Mouse (Mus musculus) mouse embryonic stem cell (cell line): Measurements from ENCODE around the gene Uqcc2.

Source experiments
- in situ Hi-C, 2 experiments: fragments of 300-500 bp; cut with MboI; formaldehyde crosslinking; loops; 1 replicate in 1 of 2; 3 replicates in 1 of 2; pipeline ENCODE4 v1.14.3; 2019 to 2020; ENCODE audit warnings: low sequenced_read_pairs in 2 of 2, low pct_unique_long_range_greater_than_20kb in 1 of 2, mixed read lengths in 1 of 2; ENCODE audit not compliant: unreplicated experiment in 1 of 2

The Uqcc2 gene

GRCm38 (mm10) chr17:27106745-27107144 is 27.0 kb downstream of the Uqcc2 start:
- in situ Hi-C loops = loop anchor here in 1 of 2 experiments (5.0 kb wide), 1 partner anchor 74 kb away; no protein-coding TSS in a partner anchor

DNA sequence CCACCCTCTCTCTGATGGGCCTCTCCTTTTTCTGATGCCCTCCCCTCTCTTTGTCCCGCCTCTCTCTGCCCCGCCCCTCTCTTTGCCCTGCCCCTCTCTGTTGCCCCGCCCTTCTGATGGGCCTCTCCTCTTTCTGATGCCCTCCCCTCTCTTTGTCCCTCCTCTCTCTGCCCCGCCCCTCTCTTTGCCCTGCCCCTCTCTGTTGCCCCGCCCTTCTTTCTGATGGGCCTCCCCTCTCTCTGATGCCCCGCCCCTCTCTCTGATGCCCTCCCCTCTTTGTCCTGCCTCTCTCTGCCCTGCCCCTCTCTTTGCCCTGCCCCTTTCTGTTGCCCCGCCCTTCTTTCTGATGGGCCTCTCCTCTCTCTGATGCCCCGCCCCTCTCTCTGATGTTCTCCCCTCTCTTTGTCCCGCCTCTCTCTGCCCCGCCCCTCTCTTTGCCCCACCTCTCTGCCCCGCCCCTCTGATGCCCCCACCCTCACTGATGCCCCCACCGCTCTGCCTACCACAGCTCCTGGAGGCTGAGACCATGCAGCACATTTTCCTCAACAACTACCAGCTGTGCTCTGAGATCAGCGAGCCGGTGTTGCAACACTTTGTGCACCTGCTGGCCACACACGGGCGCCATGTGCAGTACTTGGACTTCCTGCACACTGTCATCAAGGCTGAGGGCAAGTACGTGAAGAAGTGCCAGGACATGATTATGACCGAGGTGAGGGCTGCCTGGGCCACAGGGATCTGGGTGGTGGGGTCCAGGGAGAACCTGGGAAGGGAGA is 27.8 kb downstream of the Uqcc2 start:
- in situ Hi-C loops = loop anchor here in 1 of 2 experiments (5.0 kb wide), 1 partner anchor 74 kb away; no protein-coding TSS in a partner anchor

DNA sequence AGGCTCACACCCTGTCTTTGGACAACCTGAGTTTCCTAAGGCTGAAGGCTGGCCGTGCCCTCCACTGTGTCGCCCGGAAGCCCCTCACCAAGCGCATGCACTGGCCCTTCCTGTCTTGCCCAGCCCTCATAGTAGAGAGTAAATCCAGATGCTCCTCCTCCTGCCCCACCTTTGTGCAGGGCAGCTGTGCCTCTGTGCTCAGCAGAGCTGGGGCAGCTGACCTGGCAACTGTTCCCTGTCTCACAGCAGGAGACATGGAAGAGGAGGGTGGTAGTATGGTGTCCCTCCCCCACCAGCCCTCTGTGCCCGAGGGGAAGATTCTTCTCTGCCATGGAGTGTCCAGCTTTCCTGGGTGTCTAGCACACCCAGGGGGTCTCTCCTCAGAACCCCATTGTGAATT is 32.0 kb downstream of the Uqcc2 start:
- in situ Hi-C loops = no loop called here

DNA sequence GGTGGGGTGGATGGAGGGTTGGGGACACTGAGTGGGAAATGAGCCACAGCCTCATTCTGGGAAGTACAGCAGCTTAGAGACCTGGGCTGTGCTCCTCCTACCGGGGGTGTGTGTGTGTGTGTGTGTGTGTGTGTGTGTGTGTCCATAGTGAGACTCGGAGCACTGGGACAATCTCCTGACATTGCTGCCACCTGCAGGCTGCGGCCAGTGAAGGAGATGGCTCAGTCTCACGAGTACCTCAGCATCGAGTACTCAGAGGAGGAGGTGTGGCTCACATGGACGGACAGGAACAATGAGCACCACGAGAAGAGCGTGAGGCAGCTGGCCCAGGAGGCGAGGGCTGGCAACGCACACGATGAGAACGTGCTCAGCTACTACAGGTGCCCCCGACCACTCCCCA is 38.0 kb downstream of the Uqcc2 start:
- in situ Hi-C loops = no loop called here

DNA sequence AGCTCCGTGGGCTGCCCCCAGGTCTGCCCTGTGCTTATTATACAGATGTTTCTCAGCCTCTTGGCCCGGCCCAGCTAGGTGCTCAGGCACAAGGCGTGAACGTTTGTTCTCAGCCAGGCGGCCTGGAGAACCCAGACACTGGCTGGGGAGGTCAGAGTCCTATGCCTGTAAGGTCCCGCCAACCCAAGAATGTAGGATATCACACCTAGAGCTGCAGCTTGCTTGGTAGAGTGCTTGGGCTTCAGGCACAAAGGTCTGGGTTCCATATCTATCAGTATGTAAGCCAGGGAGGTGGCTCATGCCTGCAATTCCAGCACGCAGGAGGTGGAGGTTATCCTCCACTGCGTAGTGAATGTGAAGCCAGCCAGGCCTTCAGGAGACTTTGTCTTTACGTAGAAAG is 43.6 kb downstream of the Uqcc2 start:
- in situ Hi-C loops = no loop called here

- in situ Hi-C loops = loop anchor here in 1 of 2 experiments (5.0 kb wide), 1 partner anchor 40 kb away; no protein-coding TSS in a partner anchor
These were observed 46.3 kb downstream of the Uqcc2 start for GRCm38 (mm10) chr17:27087426-27087825.

DNA sequence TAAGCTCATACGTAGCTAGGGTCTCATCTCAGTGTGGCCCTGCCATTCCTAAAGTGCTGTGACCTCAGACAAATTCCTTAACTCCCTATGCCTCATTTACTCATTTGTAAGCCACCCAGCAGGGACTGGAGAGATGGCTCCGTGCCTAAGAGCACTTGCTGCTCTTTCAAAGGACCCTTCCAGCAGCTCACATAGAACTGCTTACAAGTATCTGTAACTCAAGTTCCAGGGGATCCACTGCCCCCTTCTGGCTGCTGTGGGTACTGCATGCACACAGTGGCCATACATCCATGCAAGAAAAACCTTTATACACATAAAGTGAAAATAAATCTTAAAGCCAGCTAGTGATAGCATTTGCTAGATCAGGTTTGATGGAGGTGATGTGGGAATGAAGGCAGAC is 48.0 kb downstream of the Uqcc2 start:
- in situ Hi-C loops = loop anchor here in 1 of 2 experiments (5.0 kb wide), 1 partner anchor 38 kb away; no protein-coding TSS in a partner anchor

DNA sequence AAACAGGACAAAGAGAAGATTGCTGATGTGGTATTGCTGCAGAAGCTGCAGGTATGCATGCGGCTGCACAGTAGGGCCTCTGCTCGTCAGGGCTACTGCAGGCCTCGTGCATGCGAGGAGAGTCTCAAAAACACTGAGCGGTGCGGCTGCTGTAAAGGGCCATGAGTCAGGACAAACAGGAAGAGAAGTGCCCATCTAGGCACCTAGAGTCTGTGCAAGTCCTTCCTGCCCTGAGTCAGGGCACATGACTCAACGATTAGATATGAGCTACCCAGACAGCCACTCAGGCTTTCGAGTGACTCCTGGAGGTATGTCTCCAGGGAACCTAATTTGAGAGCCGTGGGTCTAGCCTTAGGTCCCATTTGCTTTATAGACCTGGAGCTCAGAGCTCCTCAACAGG is 50.1 kb downstream of the Uqcc2 start:
- in situ Hi-C loops = no loop called here

- in situ Hi-C loops = no loop called here
These were observed 50.9 kb downstream of the Uqcc2 start for GRCm38 (mm10) chr17:27082796-27083195.

GRCm38 (mm10) chr17:27081868-27082267 is 51.8 kb downstream of the Uqcc2 start:
- in situ Hi-C loops = no loop called here

- in situ Hi-C loops = no loop called here
These were observed 55.2 kb downstream of the Uqcc2 start for GRCm38 (mm10) chr17:27078499-27078898.

DNA sequence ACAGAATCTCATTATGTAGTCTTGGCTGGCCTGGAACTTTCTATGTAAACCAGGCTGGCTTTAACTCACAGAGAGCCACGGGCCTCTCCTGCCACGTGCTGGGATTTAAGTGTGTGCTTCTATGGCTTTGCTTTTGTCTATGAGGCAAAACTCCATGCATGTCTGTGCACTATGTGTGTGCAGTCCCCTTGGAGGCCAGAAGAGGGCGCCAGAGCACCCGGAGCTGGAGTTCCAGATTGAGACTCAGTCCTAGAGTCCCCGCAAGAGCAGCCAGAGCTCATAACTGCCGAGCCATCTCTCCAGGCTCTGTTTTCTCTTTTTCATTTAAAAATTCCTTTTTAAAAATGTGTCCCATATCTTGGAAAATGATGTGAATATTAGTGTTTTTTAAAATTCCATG is 55.8 kb downstream of the Uqcc2 start:
- in situ Hi-C loops = no loop called here

GRCm38 (mm10) chr17:27077133-27077532 is 56.6 kb downstream of the Uqcc2 start:
- in situ Hi-C loops = no loop called here

- in situ Hi-C loops = no loop called here
These were observed 58.6 kb downstream of the Uqcc2 start for GRCm38 (mm10) chr17:27074849-27075745.

DNA sequence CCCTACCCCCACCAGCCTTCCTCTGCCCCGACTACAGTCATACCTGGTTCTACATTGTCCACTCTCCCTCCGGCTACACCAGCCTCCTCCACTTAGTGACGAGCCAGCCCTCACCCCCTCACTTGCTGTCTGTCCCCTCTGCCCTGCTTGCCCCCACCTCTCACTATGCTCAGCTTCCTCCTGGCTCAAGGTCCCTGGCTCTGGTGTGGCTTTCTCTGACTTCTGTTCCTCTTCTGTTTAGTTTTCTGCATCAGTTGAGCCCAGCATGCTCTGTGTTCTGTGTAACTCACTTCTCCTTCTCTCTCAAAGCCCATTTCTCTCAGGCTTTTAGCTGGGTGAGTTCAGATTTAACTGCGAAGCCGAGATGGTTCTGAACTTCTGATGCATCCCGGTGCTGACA is 59.5 kb downstream of the Uqcc2 start:
- in situ Hi-C loops = no loop called here

DNA sequence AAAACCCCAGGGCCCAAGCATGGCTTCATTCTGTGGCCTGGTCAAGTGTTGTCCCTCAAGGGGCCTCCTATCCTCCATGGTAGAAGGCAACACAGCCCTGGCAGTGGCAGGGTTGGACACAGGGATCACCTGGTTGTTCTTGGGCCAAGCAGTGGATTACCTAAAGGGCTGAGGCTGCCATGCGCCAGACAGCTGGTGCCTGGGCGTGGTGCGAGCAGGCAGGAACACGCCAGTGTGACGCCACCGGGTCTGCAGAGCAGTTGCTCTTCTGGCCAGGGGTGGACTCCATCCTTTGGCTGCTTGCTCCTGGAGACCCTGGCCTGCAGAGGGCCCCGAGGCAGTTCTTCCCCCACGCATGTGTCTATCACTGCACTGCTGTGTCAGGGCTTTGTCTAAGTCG is 59.9 kb downstream of the Uqcc2 start:
- in situ Hi-C loops = no loop called here

DNA sequence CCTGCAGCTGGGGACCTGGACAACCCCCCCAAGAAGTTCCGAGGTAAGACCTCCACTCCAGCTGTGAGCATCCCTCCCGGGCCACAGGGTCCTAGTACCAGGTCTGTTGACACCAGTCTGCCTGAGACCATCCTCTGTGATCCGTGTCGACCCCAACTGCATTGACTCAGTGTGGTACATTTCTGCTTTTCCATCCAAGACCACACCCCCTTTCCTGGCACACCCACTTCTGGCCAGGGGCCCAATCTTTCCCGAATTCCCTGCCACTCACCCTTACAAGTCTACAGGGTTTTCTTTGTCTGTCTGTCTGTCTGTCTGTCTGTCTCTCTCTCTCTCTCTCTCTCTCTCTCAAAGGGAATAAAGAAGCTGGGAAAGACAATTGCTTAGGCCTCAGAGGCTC is 60.6 kb downstream of the Uqcc2 start:
- in situ Hi-C loops = no loop called here
